Mouse (Mus musculus) kidney, adult 2 months (tissue): ENCODE results near the gene Avil.

Experiments used
- CTCF ChIP-seq: fragments of 200-500 bp; conservative IDR thresholded peaks from 2 replicates; pipeline ENCODE4 v1.5.1; 2011; ENCODE audit warnings: low read depth, mild to moderate bottlenecking, control low read depth, low read length, moderate library complexity, mixed read lengths; ENCODE audit not compliant: insufficient read depth, insufficient read length
- POLR2A ChIP-seq: fragments of 200-500 bp; IDR thresholded peaks from one replicate; pipeline ENCODE4 v1.6.1; 2011; ENCODE audit warnings: low read depth, low read length, control low read depth

DNA sequence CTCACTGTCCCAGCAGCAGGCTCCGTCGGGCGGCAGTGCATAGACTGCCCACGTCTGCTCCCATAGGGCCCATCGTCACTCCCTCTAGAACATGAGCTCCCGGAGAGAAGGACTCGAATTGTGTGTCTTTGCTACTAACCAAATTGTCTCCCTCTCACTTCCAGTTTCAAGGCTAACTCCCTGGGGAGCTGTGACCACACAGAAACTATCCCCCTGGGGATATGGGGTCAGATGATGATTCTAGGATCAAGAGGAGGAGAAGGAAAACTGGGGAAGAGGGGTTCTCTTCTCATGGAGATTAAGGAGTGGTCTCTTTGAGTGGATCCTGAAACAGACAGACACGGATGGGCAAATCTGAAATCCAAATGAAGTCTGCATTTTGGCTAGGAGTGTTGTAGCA is 40.0 kb upstream of the Avil start:
- TF ChIP-seq CTCF, result no peak
- TF ChIP-seq POLR2A, result no peak
